9 mouse cellular contexts compared by ENCODE assay signal in the genomic region with DNA sequence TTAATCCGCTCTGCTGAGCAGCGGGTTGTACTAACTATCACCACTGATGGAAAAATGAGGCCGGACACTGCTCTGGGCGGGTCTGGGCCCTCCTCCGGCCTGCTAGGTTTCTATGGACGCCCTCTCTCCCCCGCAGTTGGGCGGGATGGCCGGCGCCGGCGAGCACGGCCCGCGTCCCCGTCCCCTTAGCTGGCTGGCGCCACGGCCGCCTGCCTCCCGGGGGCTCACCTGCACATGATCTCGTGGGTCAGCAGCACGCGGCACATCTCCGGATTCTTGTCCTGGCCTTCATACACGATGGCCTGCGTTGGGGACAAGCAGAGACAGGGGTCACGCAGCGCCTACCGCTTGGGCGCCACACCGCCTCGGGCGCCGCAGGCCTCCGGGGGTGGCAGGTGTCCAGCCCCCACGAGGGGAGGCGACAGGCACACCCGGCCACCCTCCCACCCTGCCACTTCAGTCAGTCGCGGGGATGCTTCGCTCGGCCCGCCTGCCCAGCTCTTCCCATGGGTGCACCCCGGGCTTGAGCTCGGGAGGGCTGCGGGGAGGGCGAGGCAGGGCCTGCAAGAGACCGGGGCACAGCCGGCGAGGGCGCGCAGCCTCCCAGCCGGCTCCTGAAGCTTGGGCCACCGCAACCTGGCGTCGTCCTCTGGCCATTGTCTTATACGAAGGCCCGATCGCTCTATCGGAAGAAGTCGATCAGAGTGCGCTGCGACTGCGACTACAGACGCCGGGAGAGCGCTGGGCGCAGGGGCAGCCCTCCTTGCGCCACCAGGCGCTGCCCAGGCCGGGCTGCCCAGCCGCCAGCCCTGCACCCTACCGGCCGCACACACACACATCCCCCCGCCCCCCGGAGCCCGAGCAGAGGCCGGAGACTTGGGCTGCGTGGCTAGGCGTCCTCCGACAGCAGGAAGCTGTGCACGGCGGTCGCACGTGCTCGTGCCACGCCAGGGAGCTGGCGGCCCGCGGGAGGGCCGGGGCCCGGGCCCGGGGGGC. TPM values are rescaled to one million over a fixed set of nuclear protein-coding genes. Genes with fewer than 3 reads are reported as not detected.
A peak's percentile ranks its signal among the peaks of the same experiment; 100 is the strongest.
DNase-seq lines count a peak whose midpoint lies in the region; ATAC-seq and TF ChIP-seq lines count a peak whose summit lies in the region.
"Had no signal": no experiment of that assay in that cellular context is flagged by ENCODE, and none has a peak within 500 bp of the region (broad histone marks: within the 10 kb centered on the region; RNA-seq: fewer than 3 reads in every experiment).

No protein-coding gene starts in this region.

- peak overlapping the region; percentile 91 for H3K4me2 ChIP-seq in embryonic facial prominence, embryonic 13.5 days
- H3K4me2 ChIP-seq in midbrain, embryonic 12.5 days (replicated peaks) = peak overlapping the region; percentile 70

- H3K27me3 ChIP-seq in kidney, adult 2 months (replicated peaks; ENCODE audit: control insufficient read depth, insufficient read depth, low read length) = peaks cover 22% of the 10 kb centered on the region
- peaks cover 87% of the 10 kb centered on the region for H3K27me3 ChIP-seq in embryonic facial prominence, embryonic 13.5 days
- peaks cover 56% of the 10 kb centered on the region for H3K27me3 ChIP-seq in midbrain, embryonic 12.5 days

- no peak for DNase-seq in kidney, adult 2 months
- no peak for DNase-seq in kidney, postnatal 25 days
- peak; percentile 53 for DNase-seq in heart, postnatal 4 days
- no peak for DNase-seq in layer of hippocampus, adult 2 months (ENCODE audit: low spot score in 2 of 2)
- no peak for DNase-seq in thymus, postnatal 10 days (ENCODE audit: low spot score in 2 of 2)

- WGBS in kidney, adult 2 months = 9% methylated on average over 93 of the region's 93 CpGs
- 1% methylated on average over 84 of the region's 93 CpGs for WGBS in embryonic facial prominence, embryonic 13.5 days
- WGBS in midbrain, embryonic 12.5 days = under 1% methylated on average over 82 of the region's 93 CpGs

- no peak for ATAC-seq in embryonic facial prominence, embryonic 13.5 days (ENCODE audit: insufficient number of reproducible peaks, insufficient read depth, low FRiP score, low TSS enrichment, low read depth)
- ATAC-seq in midbrain, embryonic 12.5 days (ENCODE audit: low FRiP score, low read depth) = peak; percentile 31
- no peak for ATAC-seq in frontal cortex, adult (ENCODE audit: low TSS enrichment)
- ATAC-seq: Patski had no signal

- H3K4me1 ChIP-seq in kidney, adult 2 months (ENCODE audit: control insufficient read depth, insufficient read depth, low read length) = no peaks in the 10 kb centered on the region
- peaks cover 30% of the 10 kb centered on the region for H3K4me1 ChIP-seq in embryonic facial prominence, embryonic 13.5 days
- peaks cover 43% of the 10 kb centered on the region for H3K4me1 ChIP-seq in midbrain, embryonic 12.5 days

- peak overlapping the region; percentile 16; the same call in 1 of the 2 replicates for H3K4me3 ChIP-seq in kidney, adult 2 months (ENCODE audit: insufficient read depth, low read depth, low read length)
- H3K4me3 ChIP-seq in embryonic facial prominence, embryonic 13.5 days = peak overlapping the region; percentile 78
- peak overlapping the region; percentile 86 for H3K4me3 ChIP-seq in midbrain, embryonic 12.5 days
- H3K4me3 ChIP-seq in layer of hippocampus, adult 2 months = no peak overlapping the region

- H3K27ac ChIP-seq in kidney, adult 2 months (ENCODE audit: insufficient read depth, low read depth, low read length) = no peak overlapping the region
- peak overlapping the region; percentile 79 for H3K27ac ChIP-seq in embryonic facial prominence, embryonic 13.5 days
- peak overlapping the region; percentile 92 for H3K27ac ChIP-seq in midbrain, embryonic 12.5 days (replicated peaks)
- H3K27ac ChIP-seq in layer of hippocampus, adult 2 months = no peak overlapping the region

- H3K9me3 ChIP-seq in embryonic facial prominence, embryonic 13.5 days = no peaks in the 10 kb centered on the region
- no peaks in the 10 kb centered on the region for H3K9me3 ChIP-seq in midbrain, embryonic 12.5 days

- H3K36me3 ChIP-seq in kidney, adult 2 months (ENCODE audit: control insufficient read depth, insufficient read depth, low read length) = no peaks in the 10 kb centered on the region
- H3K36me3 ChIP-seq in embryonic facial prominence, embryonic 13.5 days = 0 out of 2 replicates have a peak, but pooled peaks cover 5% of the 10 kb centered on the region
- H3K36me3 ChIP-seq in midbrain, embryonic 12.5 days = peaks cover 6% of the 10 kb centered on the region; the same call in 1 of the 2 replicates

- H3K9ac ChIP-seq in embryonic facial prominence, embryonic 13.5 days = peak overlapping the region; percentile 83
- peak overlapping the region; percentile 87 for H3K9ac ChIP-seq in midbrain, embryonic 12.5 days (replicated peaks)

- TF ChIP-seq CTCF in kidney, adult 2 months (conservative IDR thresholded peaks at IDR 0.05; ENCODE audit: insufficient read depth, insufficient read length, low read depth, low read length) = no peak
- no peak for TF ChIP-seq CTCF in layer of hippocampus, adult 2 months (conservative IDR thresholded peaks at IDR 0.05)

- TF ChIP-seq POLR2A in kidney, adult 2 months (IDR thresholded peaks at IDR 0.05; ENCODE audit: low read depth, low read length) = no peak

RNA-seq across cellular contexts. Expression of a gene that starts 4.9 kb away (rescaled TPM):
- 0.68 and 1.9 TPM in 2 replicates for polyA plus RNA-seq in kidney, adult 2 months (2012; rRNA removed)
- 8.6 and 11.6 TPM in 2 replicates for polyA plus RNA-seq in embryonic facial prominence, embryonic 13.5 days (2015; fragmentation: Nextera tagmentation; extraction: Ambion mirVana)
- 10 to 100 TPM; 18.7 to 20.1 TPM for total RNA-seq in heart, postnatal 4 days (2021)
- polyA plus RNA-seq in midbrain, embryonic 12.5 days (2016; fragmentation: Nextera tagmentation; extraction: Ambion mirVana) = 23.3 and 24.9 TPM in 2 replicates
- total RNA-seq in layer of hippocampus, adult 2 months (2021) = 1 to 10 TPM in 1 of 2 experiments, under 1 TPM in 1; 0.66 to 1.3 TPM

Comparison
In these comparisons a context has a peak if more than half of its experiments do, and no peak if none do; other contexts are left out.
1. H3K27ac ChIP-seq: peak in embryonic facial prominence, embryonic 13.5 days (single experiment) and midbrain, embryonic 12.5 days (single experiment); none in kidney, adult 2 months (single experiment) and layer of hippocampus, adult 2 months (single experiment).